Mouse (Mus musculus): ENCODE data around the gene Tbce. TPM values are rescaled to one million over a fixed set of nuclear protein-coding genes. Genes with fewer than 3 reads are reported as not detected.

The Tbce gene
- total and polyA plus RNA-seq, 3 experiments: 27.2 to 82.1 (median 54.4) TPM

GRCm38 (mm10) chr13:13993041-13993440 lies 46.4 kb downstream of the Tbce start:
- Histone ChIP-seq H3K4me2 (ENCODE audit: insufficient read depth, low read depth, poor library complexity, severe bottlenecking) (no peak overlapping the region), H3K4me3 (replicated peaks in 1 of 3; ENCODE audit: low read depth in 2 of 3, low read length in 2 of 3, poor library complexity in 1 of 3) (no peak overlapping the region), H3K36me3 (replicated peaks in 1 of 2; ENCODE audit: control insufficient read depth in 1 of 2, insufficient read depth in 1 of 2, low read length in 1 of 2) (peaks cover 59 to 89% of the 10 kb centered on the region in 2 experiments), H3K27ac (ENCODE audit: insufficient read depth, low read depth) (no peak overlapping the region), H3K9me3 (replicated peaks; ENCODE audit: low read length) (no peaks in the 10 kb centered on the region), H3K4me1 (ENCODE audit: control insufficient read depth in 1 of 2, insufficient read depth in 2 of 2) (no peaks in the 10 kb centered on the region), H3K9ac (ENCODE audit: insufficient read depth, low read depth) (no peak overlapping the region), H3K79me2 (replicated peaks; ENCODE audit: control insufficient read depth, extremely low read depth, insufficient read depth, poor library complexity, severe bottlenecking) (no peaks in the 10 kb centered on the region), H3K27me3 (replicated peaks) (no peaks in the 10 kb centered on the region)
- TF ChIP-seq RCOR1 (conservative IDR thresholded peaks at IDR 0.05; ENCODE audit: low read depth, low read length) (no peak), ETS1 (conservative IDR thresholded peaks at IDR 0.05; ENCODE audit: low read depth, low read length) (no peak), MXI1 (IDR thresholded peaks at IDR 0.05; ENCODE audit: low read depth, low read length) (no peak), MEF2A (IDR thresholded peaks at IDR 0.05; ENCODE audit: borderline replicate concordance, low read depth, low read length) (no peak), ZC3H11A (IDR thresholded peaks at IDR 0.05; ENCODE audit: low read depth, low read length) (no peak), CTCF (conservative IDR thresholded peaks at IDR 0.05 in 1 of 2, IDR thresholded peaks at IDR 0.05 in 1 of 2; ENCODE audit: low read depth in 2 of 2, low read length in 2 of 2) (no peak), RAD21 (IDR thresholded peaks at IDR 0.05; ENCODE audit: low read depth, low read length) (no peak), CHD1 (IDR thresholded peaks at IDR 0.05; ENCODE audit: low read depth, low read length) (no peak), MAZ (IDR thresholded peaks at IDR 0.05; ENCODE audit: low read depth, low read length) (no peak), ZNF384 (IDR thresholded peaks at IDR 0.05; ENCODE audit: low read depth, low read length) (no peak), SMC3 (IDR thresholded peaks at IDR 0.05; ENCODE audit: low read depth, low read length) (no peak), MYC (IDR thresholded peaks at IDR 0.05; ENCODE audit: low read depth, low read length) (no peak), CHD2 (IDR thresholded peaks at IDR 0.05; ENCODE audit: low read length) (no peak), JUN (IDR thresholded peaks at IDR 0.05; ENCODE audit: insufficient read depth, low read depth, low read length) (no peak), EP300 (IDR thresholded peaks at IDR 0.05; ENCODE audit: low read length) (no peak), BHLHE40 (IDR thresholded peaks at IDR 0.05; ENCODE audit: low read depth, low read length) (no peak), POLR2AphosphoS2 (IDR thresholded peaks at IDR 0.05; ENCODE audit: low read depth, low read length) (no peak)
- DNase-seq (ENCODE audit: extremely low read depth): no peak
- in situ Hi-C loops (cut with MboI; ENCODE audit: low pct_ligation_motif_present, low pct_unique_long_range_greater_than_20kb, low sequenced_read_pairs) (no loop called here), dilution Hi-C loops (cut with MboI; ENCODE audit: extremely low pct_ligation_motif_present, extremely low pct_unique_long_range_greater_than_20kb, low sequenced_read_pairs) (no loop called here)

GRCm38 (mm10) chr13:13990391-13990790 lies 49.0 kb downstream of the Tbce start:
- in situ Hi-C loops (cut with MboI; ENCODE audit: low pct_ligation_motif_present, low pct_unique_long_range_greater_than_20kb, low sequenced_read_pairs): no loop called here
- Histone ChIP-seq H3K4me3 (replicated peaks in 1 of 3; ENCODE audit: low read depth in 2 of 3, low read length in 2 of 3, poor library complexity in 1 of 3) (no peak overlapping the region), H3K9ac (ENCODE audit: insufficient read depth, low read depth) (no peak overlapping the region), H3K9me3 (replicated peaks; ENCODE audit: low read length) (no peaks in the 10 kb centered on the region), H3K36me3 (replicated peaks in 1 of 2; ENCODE audit: control insufficient read depth in 1 of 2, insufficient read depth in 1 of 2, low read length in 1 of 2) (peaks cover 41 to 82% of the 10 kb centered on the region in 2 experiments), H3K4me2 (ENCODE audit: insufficient read depth, low read depth, poor library complexity, severe bottlenecking) (no peak overlapping the region), H3K4me1 (ENCODE audit: control insufficient read depth in 1 of 2, insufficient read depth in 2 of 2) (no peaks in the 10 kb centered on the region), H3K79me2 (replicated peaks; ENCODE audit: control insufficient read depth, extremely low read depth, insufficient read depth, poor library complexity, severe bottlenecking) (no peaks in the 10 kb centered on the region), H3K27ac (ENCODE audit: insufficient read depth, low read depth) (no peak overlapping the region), H3K27me3 (replicated peaks) (no peaks in the 10 kb centered on the region)
- DNase-seq (ENCODE audit: extremely low read depth): no peak
- dilution Hi-C loops (cut with MboI; ENCODE audit: extremely low pct_ligation_motif_present, extremely low pct_unique_long_range_greater_than_20kb, low sequenced_read_pairs): no loop called here
- no peak for TF ChIP-seq JUN (IDR thresholded peaks at IDR 0.05; ENCODE audit: insufficient read depth, low read depth, low read length)
- no peak for TF ChIP-seq KAT2A (IDR thresholded peaks at IDR 0.05; ENCODE audit: insufficient replicate concordance, low read length)
- no peak for TF ChIP-seq MAFK (IDR thresholded peaks at IDR 0.05; ENCODE audit: insufficient replicate concordance, low read length)
- TF ChIP-seq ELF1 (IDR thresholded peaks at IDR 0.05; ENCODE audit: low read depth, low read length): no peak
- TF ChIP-seq POLR2A (IDR thresholded peaks at IDR 0.05; ENCODE audit: low read depth, low read length): no peak
- TF ChIP-seq USF2 (conservative IDR thresholded peaks at IDR 0.05; ENCODE audit: low read depth, low read length): no peak
